Mouse (Mus musculus) forebrain, embryonic 14.5 days (tissue): ENCODE measurements around the gene Ccnk. TPM values are rescaled to one million over a fixed set of nuclear protein-coding genes. Genes with fewer than 3 reads are reported as not detected.
A peak's percentile ranks its signal among the peaks of the same experiment; 100 is the strongest.

Source experiments
- ATAC-seq: fragments of 200-750 bp; cut with Nextera tagmentation; 2 replicates; pipeline ENCODE4 v1.8.0; 2017; ENCODE audit warnings: mild to moderate bottlenecking, moderate library complexity
- DNase-seq: peaks from one replicate; pipeline ENCODE4 v3.0.0-alpha.2; 2015; ENCODE audit warnings: low spot score
- H3K27ac ChIP-seq: fragments of 300-500 bp; sonication (generic); 2 replicates; pipeline ENCODE4 v1.5.1; 2014; ENCODE audit warnings: low read depth, mild to moderate bottlenecking, control low read depth, low read length, moderate library complexity
- H3K27me3 ChIP-seq: fragments of 300-500 bp; sonication (generic); replicated peaks from 2 replicates; pipeline ENCODE4 v1.6.1; 2014; ENCODE audit warnings: low read length, control low read depth, mixed read lengths; ENCODE audit not compliant: control insufficient read depth, insufficient read depth
- H3K36me3 ChIP-seq: fragments of 300-500 bp; sonication (generic); 2 replicates; pipeline ENCODE4 v1.6.1; 2014; ENCODE audit warnings: low read length, control low read depth; ENCODE audit not compliant: control insufficient read depth, insufficient read depth
- H3K4me1 ChIP-seq: fragments of 300-500 bp; sonication (generic); 2 replicates; pipeline ENCODE4 v1.6.1; 2014; ENCODE audit warnings: antibody characterized with exemption, low read length, control low read depth; ENCODE audit not compliant: control insufficient read depth, insufficient read depth
- H3K4me2 ChIP-seq: fragments of 300-500 bp; sonication (generic); 2 replicates; pipeline ENCODE4 v1.6.1; 2014; ENCODE audit warnings: mild to moderate bottlenecking, control low read depth, low read length
- H3K4me3 ChIP-seq: fragments of 300-500 bp; sonication (generic); 2 replicates; pipeline ENCODE4 v1.5.1; 2014; ENCODE audit warnings: low read depth, low read length, control low read depth
- H3K9ac ChIP-seq: fragments of 300-500 bp; sonication (generic); 2 replicates; pipeline ENCODE4 v1.6.1; 2014; ENCODE audit warnings: mild to moderate bottlenecking, low read length, control low read depth, moderate library complexity
- H3K9me3 ChIP-seq: fragments of 300-500 bp; sonication (generic); replicated peaks from 2 replicates; pipeline ENCODE4 v1.6.1; 2016; ENCODE audit warnings: low read length, control low read depth, mixed read lengths; ENCODE audit not compliant: control insufficient read depth
- WGBS: fragments of 180-500 bp; shearing (Covaris S2); extraction: QIAGEN DNeasy Blood & Tissue Kit; methylation state at CpG from one replicate; pipeline ENCODE4 v1.1.7; 2014; 5-methylcytosine and 5-hydroxymethylcytosine counted together
- polyA plus RNA-seq: library from polyadenylated mRNA; unstranded; fragments of >200 nt; fragmentation: Nextera tagmentation; extraction: Ambion mirVana; gene quantifications from 2 replicates; pipeline ENCODE4 v1.2.1, GENCODE M21; 2014

The Ccnk gene
- polyA plus RNA-seq, 1 experiment from 2014 or later: 10.7 TPM

DNA sequence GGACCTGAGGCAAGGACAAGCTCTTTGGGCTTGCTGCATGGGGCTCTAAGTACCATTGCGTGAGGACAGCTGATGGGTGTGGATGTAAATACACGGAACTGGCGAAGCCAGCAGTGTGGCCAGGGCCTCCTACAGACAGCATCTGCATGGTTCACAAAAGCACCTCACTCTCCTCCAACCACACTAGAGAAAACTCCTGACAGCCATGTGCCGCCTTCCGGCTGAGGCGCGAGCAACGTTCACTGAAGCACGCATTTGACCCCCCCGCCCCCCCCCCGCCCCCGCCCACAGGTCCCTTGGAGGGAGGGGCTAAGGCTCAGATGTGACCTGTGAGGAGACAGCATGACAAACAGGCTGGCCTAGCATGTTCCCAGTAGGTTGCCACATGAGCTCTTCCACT is 25.6 kb downstream of the Ccnk start:
- Histone ChIP-seq H3K4me1 (no peaks in the 10 kb centered on the region), H3K27me3 (no peaks in the 10 kb centered on the region), H3K4me3 (no peak overlapping the region), H3K36me3 (peaks cover 61% of the 10 kb centered on the region), H3K9ac (no peak overlapping the region), H3K9me3 (no peaks in the 10 kb centered on the region), H3K27ac (no peak overlapping the region), H3K4me2 (no peak overlapping the region)
- ATAC-seq (no peak), DNase-seq (no peak)
- 63% methylated on average over 12 of the region's 12 CpGs for WGBS

DNA sequence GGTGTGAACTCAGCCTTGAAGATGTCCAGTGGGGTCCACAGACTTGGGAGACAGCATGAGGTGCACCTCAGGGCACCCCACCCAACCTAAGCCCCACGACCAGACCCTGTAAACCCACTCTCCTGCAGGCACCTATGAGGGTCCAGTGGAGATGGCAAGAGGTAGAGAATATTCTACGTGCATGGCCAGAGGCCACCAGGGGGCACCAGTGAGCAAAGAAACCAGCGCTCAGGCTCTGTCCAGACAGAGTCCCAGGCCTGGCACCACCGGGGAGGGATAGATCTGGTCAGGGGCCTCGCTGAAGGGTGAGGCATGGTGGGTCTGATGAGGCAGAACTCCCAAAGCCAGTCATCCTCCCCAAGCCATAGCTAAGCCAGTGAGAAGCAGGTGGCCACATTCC is 27.3 kb downstream of the Ccnk start:
- DNase-seq (peak; percentile 81), ATAC-seq (peak; percentile 78)
- H3K4me2 ChIP-seq: no peak overlapping the region
- H3K4me1 ChIP-seq: no peaks in the 10 kb centered on the region
- 10% methylated on average over 5 of the region's 5 CpGs for WGBS
- no peaks in the 10 kb centered on the region for H3K27me3 ChIP-seq
- peaks cover 50% of the 10 kb centered on the region for H3K36me3 ChIP-seq
- no peak overlapping the region for H3K9ac ChIP-seq
- no peak overlapping the region for H3K4me3 ChIP-seq
- H3K9me3 ChIP-seq: no peaks in the 10 kb centered on the region
- no peak overlapping the region for H3K27ac ChIP-seq

DNA sequence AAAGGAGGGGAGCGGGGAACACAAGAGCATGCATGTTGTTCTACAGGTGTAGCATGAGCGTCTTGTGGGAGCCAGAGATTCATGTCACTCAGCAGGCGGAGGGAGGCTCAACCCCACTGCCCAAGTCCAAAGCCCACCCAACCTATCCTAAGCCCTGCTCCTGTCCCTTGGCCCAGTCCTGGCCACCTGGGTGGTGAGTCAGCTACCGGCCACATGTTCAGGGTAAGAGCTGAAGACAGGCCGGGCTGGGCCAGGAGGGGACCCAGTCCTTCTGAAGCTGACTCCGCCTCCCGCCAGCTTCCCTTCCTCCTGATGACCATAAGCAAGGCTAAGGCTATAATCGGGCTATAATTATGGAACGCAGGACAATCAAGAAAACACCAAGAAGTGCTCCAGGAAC is 28.8 kb downstream of the Ccnk start:
- no peak for ATAC-seq
- Histone ChIP-seq H3K4me1 (no peaks in the 10 kb centered on the region; the same call in 1 of the 2 replicates), H3K9me3 (no peaks in the 10 kb centered on the region), H3K27me3 (no peaks in the 10 kb centered on the region), H3K27ac (no peak overlapping the region), H3K4me3 (no peak overlapping the region), H3K36me3 (peaks cover 35% of the 10 kb centered on the region), H3K4me2 (no peak overlapping the region), H3K9ac (no peak overlapping the region)
- no peak for DNase-seq
- WGBS: 92% methylated on average over 9 of the region's 9 CpGs

DNA sequence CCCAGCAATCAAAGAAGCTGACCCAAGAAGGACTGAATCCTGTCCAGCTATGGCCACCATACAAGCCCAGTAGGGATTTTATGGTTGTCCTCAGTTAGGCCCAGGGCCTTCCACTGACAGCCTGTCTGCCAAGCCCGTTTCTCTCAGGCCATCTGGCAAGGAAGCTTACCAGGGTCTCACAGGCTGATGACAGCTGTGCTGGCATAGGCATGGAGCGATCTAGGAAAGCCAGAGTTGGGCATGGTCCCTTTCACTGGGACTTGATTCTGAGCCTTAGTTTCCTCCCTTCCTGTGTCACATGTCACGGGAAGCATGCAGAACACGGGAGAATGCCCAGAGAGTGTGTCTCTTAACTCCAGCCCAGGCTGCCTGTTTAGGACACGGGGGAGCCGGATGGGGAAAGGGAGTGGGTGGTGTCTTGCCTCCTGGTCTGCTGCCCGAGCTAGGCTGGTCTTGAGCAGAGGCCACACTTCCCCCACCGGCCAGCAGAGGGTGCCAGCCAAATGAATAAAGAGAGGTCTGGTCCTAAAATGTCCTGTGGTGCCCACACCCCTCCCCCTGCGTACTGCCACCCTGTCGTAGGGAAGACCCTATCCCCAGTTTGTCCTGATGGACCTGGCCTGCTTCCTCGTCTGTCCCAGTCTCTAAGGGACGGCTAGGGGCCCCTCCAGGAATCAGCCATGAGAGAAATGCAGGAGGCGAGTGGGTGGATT is 29.5 kb downstream of the Ccnk start:
- Histone ChIP-seq H3K27me3 (no peaks in the 10 kb centered on the region), H3K9me3 (no peaks in the 10 kb centered on the region), H3K9ac (no peak overlapping the region; the same call in 1 of the 2 replicates), H3K4me1 (peaks cover 5% of the 10 kb centered on the region; the same call in 1 of the 2 replicates), H3K4me2 (no peak overlapping the region), H3K36me3 (peaks cover 29% of the 10 kb centered on the region), H3K4me3 (no peak overlapping the region), H3K27ac (no peak overlapping the region)
- WGBS: 31% methylated on average over 13 of the region's 13 CpGs
- DNase-seq: peak; percentile 80
- ATAC-seq: peak; percentile 36

DNA sequence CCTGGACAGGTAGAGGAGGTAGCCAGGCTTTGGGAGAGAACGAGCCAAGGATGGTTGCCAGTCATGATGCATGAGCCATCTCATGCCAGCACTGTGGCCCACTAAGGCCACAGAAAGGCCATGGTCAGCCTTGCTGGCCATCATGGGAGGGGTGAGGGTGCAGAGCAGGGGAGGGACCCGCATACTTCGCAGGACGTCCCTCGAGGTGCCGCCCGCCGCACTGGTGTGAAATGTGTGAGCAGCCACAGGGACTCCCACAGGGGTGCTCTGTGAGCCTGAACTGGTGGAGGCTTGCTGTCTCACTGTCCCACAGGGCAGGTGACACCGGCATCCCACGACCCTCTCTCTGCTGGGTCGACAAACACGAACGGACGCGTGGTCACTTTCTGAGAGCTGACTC is 31.2 kb downstream of the Ccnk start:
- Histone ChIP-seq H3K4me1 (peaks cover 7% of the 10 kb centered on the region; the same call in 1 of the 2 replicates), H3K9me3 (no peaks in the 10 kb centered on the region), H3K27me3 (no peaks in the 10 kb centered on the region), H3K9ac (no peak overlapping the region), H3K36me3 (peaks cover 15% of the 10 kb centered on the region; the same call in 1 of the 2 replicates), H3K27ac (no peak overlapping the region), H3K4me2 (no peak overlapping the region), H3K4me3 (no peak overlapping the region)
- WGBS: 93% methylated on average over 15 of the region's 15 CpGs
- ATAC-seq (no peak), DNase-seq (no peak)

DNA sequence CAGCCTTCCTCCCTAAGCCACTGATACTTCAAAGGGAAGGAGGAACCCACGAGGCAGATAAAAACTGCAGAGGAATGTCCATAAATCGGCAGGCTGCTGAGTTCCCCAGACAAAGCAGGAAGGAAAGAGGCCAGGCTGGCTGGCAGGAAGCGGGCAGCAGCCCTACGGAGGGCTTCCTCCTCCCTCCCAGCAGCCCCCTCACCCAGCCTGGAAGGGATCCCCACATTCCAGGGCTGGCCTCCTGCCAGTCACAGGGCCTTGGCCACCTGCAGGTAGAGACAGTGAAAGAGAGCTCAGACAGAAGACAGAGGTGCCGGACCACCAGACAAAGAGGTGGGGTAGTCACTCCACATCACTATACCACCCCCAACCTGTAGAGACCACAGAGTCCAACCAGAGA is 32.7 kb downstream of the Ccnk start:
- DNase-seq (no peak), ATAC-seq (no peak)
- Histone ChIP-seq H3K9ac (no peak overlapping the region), H3K27me3 (no peaks in the 10 kb centered on the region), H3K27ac (no peak overlapping the region; the same call in 1 of the 2 replicates), H3K36me3 (0 out of 2 replicates have a peak, but pooled peaks cover 9% of the 10 kb centered on the region), H3K9me3 (no peaks in the 10 kb centered on the region), H3K4me2 (no peak overlapping the region), H3K4me1 (peaks cover 16% of the 10 kb centered on the region), H3K4me3 (no peak overlapping the region)
- WGBS: 58% methylated on average over 5 of the region's 5 CpGs

DNA sequence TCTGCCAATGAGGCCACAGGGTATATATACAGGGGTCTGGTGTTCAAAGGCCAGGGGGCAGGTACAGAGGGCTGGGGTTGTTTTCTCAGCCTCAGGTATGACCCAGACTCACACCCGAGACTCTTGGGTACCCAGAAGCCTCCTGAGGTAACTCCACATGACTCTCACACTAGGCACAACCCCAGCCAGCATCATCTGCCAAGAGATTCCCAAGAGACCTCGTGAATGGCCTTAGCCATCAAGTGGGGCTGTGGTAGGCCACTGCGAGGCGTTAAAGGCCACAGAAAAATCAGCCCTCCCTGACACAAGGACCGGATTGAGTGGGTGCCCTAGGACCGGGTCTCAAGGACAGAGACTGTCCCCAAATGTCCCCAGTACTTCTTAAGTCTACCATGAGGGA is 33.1 kb downstream of the Ccnk start:
- Histone ChIP-seq H3K9me3 (no peaks in the 10 kb centered on the region), H3K9ac (no peak overlapping the region), H3K4me2 (no peak overlapping the region), H3K27ac (no peak overlapping the region), H3K4me3 (no peak overlapping the region), H3K36me3 (0 out of 2 replicates have a peak, but pooled peaks cover 6% of the 10 kb centered on the region), H3K4me1 (peaks cover 19% of the 10 kb centered on the region), H3K27me3 (no peaks in the 10 kb centered on the region)
- ATAC-seq (no peak), DNase-seq (no peak)
- 79% methylated on average over 6 of the region's 6 CpGs for WGBS

DNA sequence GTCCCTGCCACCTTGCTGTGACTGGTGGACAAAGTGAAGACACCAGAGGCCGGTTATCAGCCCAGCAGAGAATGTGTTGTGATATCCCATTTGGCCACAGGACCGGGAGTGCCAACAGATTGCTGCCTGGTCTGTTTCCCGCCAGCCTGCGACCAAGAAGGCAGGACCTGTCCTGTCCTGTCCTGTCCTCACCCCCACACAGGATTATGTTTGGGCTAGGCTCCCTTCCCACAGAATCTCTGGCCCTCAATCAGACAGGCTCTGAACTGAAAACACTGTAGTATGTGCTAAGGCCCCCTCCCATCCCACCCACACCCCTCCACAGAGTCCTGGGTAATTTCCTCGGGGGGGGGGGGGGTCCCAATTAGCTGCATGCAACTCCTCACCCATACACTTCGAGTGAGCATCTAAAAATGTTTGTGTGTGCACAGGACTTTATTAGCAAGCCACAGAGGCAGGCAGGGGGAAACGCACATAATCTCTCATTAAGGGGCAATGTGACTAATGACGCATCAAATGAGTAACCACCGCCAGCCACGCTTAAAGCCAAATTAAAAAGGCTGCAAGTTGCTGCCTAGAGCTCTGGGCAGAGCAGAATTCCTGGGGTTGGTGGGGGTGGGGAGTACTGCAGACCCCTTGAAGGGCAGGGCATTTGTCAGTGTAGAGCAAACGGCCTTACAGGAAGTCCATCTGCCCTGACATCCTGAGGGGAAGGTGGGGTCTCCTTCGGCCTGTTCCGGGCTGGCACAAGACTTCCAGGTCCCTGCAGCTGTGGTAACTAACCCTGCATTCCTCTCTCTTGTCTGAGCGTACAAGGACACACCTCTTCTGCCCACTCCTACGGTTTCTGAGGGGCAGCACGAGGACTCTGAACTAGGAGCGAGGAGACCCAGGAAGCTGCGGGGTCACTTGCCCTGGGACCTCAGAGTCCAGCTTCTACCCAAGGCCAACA is 34.0 kb downstream of the Ccnk start:
- 21% methylated on average over 18 of the region's 18 CpGs for WGBS
- no peak overlapping the region for H3K27ac ChIP-seq
- H3K27me3 ChIP-seq: no peaks in the 10 kb centered on the region
- ATAC-seq (no peak), DNase-seq (peak; percentile 69)
- no peaks in the 10 kb centered on the region for H3K9me3 ChIP-seq
- no peak overlapping the region for H3K4me3 ChIP-seq
- H3K9ac ChIP-seq: no peak overlapping the region; the same call in 1 of the 2 replicates
- H3K4me1 ChIP-seq: peaks cover 19% of the 10 kb centered on the region
- H3K36me3 ChIP-seq: 0 out of 2 replicates have a peak, but pooled peaks cover 6% of the 10 kb centered on the region
- no peak overlapping the region for H3K4me2 ChIP-seq
